Mouse (Mus musculus): ENCODE data around the gene E430018J23Rik.
A peak's percentile ranks its signal among the peaks of the same experiment; 100 is the strongest.
"Not testable (repeated sequence)": the region's sequence is repeated elsewhere in the genome, so short reads cannot be mapped to it uniquely, and the experiment has no call there.

Gene E430018J23Rik

DNA sequence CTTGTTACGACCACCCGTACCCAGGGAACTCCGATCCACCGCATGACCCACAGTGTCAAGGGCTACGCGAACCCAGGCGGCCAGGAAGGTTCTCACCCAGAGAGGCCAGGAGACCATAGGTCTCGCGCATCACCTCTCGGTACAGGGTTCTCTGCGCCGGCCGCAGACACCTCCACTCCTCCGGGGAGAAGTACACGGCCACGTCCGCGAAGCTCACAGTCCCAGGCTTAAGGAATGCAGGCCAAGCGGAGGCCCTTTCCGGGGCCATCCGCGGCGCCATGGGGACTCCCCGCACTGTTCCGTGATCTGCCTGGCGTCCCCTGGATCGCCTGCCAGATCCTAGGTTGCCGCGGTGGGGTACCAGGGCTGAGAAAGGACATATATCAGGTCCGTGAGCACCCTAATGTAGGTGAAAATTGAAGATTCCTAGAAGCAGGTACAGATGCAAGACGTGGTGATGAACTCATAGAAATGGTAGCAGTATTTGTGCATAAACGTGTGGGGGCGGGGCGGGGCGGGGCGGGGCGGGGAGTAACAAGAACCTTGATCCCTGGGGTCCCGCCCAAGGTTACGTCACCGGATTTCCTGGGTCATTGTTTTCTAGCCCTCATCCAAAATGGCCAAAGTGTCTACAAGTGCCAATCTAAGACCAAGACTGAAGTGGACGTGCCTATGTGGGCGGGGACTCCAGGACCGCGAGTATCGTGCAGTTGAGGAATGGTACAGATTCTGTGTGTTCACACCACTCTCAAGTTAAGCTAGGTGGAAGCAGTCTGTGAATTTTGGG lies at the start of gene E430018J23Rik:
E430018J23Rik (minus strand) TSS at position 473 of the 787 bp plus-strand sequence.
- peak; percentile 98 to 99 for DNase-seq

- no peak for DNase-seq
Measured at GRCm38 (mm10) chr7:127437724-127438123, 44.3 kb upstream of the E430018J23Rik start.

- DNase-seq: no peak
Measured at GRCm38 (mm10) chr7:127435206-127435605, 41.8 kb upstream of the E430018J23Rik start.

- DNase-seq: no peak
Measured at GRCm38 (mm10) chr7:127426354-127426753, 32.9 kb upstream of the E430018J23Rik start.

DNA sequence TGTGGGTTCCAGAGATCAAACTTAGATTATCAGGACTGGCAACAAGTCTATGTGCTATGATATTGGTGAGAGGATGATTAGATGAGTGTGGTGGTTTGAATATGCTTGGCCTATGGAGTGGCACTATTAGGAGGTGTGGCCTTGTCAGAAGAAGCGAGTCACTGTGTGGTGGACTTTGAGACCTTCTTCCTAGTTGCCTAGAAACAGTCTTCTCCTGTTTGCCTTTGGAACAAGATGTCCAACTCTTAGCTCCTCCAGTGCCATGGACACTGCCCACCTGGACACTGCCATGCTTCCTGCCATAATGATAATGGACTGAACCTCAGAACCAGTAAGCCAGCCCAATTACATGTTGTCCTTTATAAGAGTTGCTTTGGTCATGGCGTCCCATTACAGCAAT lies 32.5 kb upstream of the E430018J23Rik start:
- no peak for DNase-seq

DNA sequence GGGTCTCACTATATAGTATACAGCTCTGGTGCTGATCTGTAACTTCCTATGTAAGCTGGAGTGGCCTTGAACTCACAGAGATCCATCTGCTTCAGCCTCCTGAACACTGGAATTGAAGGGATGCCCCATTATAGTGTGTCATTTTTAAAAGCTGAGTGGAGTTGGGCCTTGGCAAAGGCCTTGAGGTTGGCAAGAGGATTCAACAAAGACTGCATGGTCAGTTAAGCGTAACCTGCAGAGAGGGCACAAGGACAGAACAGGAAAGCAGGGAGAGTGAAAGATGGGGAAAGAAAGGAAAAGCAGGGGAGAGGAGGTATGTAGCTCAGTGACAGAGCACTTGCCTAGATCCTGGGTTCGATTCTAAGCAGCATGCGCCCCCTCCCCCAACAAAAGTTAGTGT lies 31.9 kb upstream of the E430018J23Rik start:
- no peak for DNase-seq

DNA sequence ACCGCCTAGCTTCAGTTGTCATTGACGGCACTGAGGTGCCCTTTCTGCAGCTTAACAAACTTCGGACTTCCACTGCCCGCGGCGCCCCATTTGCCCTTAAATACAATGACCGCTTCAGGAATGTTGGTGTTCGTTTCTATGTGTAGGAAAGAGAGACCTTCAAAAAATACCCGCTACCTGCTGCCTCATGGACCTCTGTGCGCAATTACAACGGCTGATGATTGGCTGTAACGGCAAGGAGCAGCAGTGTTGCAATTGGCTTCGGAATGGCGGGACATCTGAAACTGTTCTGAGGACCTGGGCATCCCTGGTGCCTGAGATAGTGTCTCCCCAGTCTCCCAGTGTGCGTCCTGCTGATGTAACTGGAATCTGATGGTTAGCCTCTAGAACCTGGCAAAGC lies 28.8 kb upstream of the E430018J23Rik start:
- DNase-seq: peak; percentile 53 to 64

DNA sequence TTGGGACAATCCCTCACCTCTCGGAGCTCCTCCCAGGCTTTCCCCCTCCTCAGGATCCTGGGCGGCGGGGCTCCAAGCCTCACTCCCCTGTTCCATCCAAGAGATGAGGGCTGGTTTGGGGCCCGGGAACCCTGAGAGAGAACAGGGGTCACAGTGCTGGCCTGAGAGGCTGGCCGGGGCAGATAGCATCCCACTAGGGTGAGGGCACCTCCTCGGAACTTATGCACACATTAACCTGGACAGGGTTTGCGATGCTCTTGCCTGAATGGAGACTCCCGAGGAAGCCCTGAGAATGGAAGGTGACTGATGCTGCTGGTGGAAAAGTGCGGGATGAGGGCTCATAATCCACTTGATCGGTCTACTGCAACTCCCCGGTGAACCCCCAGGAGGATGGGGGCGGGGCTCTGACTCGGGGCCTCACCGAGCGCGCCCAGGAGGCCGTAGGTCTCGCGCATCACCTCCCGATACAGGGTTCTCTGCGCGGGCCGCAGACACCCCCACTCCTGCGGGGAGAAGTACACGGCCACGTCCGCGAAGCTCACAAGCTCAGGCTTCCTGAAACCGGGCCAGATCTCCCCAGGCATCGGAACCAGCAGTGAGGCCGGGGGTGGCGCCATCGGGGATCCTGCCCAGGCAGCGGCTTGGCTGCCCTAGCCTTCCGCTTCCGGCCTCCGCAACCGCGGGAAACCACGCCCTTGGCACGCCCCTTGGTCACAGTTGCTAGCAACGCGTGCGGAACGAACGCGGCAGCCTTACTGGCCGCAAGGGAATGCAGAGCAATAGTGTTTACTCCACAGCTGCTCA lies 28.2 kb upstream of the E430018J23Rik start, which contains the start of gene Zfp688:
Zfp688 (minus strand) TSS at position 681 of the 804 bp plus-strand sequence.
- peak; percentile 92 to 94 for DNase-seq

DNA sequence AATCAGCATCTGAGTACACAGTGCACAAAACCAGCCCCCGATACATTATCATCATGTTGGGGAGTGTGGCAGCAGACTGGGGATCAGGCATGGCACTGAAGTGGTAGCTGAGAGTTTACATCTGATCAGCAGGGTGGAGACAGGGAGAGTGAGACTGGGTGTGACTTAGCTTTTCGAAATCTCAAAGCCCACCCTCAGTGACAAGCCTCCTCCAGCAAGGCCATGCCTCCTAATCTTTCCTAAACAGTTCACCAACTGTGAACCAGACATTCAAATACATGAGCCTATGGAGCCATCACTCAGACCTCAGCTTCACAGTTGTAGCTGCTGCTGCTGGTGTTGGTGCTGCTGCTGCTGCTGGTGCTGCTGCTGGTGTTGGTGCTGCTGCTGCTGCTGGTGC lies 18.0 kb upstream of the E430018J23Rik start:
- DNase-seq: no peak

DNA sequence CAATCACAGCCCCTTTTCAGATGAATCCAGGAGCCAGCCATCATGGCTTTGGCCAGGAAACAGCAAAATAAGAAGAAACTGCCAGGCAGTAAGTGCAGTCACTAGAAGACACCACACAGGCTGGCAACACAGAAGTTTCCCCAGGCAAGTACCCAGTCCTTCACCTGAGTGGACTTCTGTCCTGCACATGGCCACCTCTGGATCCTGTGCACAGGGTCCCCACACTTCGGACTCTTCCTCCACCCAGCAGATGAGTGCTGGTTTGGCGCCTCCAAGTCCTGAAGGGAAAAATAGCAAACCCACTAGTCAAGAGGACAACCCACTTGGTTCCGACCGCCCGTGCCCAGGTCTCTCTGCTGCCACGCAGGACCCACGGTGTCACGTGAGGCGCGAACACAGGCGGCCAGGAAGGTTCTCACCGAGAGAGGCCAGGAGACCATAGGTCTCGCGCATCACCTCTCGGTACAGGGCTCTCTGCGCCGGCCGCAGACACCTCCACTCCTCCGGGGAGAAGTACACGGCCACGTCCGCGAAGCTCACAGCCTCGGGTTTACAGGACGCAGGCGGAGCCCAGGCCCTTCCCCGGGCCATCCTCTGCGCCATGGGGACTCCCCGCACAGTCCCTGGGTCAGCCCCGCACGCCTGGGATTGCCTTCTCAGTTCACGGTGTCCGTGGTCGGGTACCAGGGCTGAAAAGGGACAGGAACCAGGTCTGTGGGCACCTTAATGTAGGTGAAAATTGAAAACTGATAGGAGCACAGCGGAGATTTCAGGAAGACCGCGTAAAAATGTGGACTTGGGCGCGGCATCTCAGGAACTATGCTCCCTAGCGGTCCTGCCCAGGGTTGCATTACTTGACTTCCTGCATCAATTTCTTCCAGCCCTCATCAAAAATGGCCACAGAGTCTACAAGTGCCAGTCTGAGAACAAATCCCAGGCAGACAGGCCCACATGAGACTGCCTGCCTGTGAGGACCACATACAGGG lies 12.9 kb upstream of the E430018J23Rik start, which contains the start of gene Zfp764:
Zfp764 (minus strand) TSS at position 821 of the 986 bp plus-strand sequence.
- peak; percentile 90 to 94 for DNase-seq

DNA sequence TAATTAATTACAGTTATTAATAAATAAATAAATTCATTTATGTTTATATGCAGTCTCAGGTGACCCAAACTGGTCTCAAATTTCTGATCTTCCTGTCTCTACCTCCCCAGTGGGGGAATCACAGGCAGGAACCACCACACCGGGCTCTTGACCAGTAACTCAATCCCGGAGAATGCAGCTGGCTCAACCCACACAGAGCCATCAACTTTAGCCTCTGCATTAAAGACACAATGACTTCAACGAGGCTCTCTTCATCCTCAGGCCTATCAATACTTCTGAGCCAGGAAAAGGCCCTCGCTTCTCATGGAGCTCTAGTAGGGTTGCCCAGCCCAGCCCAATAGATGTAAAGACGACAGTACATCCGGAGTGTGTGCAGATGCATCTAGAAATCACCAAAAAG lies 10.7 kb upstream of the E430018J23Rik start:
- DNase-seq: not testable (repeated sequence)

DNA sequence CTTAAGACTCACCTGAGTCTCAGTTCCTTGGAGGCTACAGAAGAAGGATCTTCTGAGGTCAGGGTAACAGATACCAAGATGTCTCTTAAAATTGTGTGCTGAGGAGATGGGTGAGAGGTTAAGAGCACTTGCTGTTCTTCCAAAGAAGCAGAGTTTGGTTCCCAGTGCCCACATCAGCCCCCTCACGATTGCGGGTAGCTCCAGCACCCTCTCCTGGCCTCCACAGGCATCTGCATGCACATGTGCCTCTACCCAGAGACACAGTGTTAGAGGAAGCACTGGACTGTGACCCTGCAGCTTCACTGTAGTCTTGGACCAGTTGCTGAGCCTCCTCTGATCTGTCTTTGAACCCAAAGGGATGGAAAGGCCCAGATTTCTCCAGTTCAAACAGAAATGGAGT lies 9.6 kb upstream of the E430018J23Rik start:
- DNase-seq: no peak

DNA sequence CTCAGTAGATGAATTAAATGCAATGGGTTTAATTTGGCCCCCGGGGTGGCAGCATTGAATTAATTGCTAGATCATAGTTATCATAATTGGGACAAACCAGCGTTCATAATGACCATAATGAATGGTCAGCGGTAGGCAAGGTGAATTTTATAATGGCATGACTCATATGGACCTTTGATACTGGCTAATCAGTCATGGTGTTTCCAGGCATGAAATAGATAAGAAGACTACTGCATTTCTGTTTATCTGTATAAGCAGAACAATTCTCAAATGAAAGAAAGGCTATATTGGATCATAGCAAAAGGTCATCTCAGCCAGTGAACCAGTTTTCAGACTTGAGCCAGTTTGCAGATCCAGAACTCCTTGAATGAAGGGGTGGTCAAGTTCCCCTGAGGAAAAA lies 6.9 kb upstream of the E430018J23Rik start:
- DNase-seq: no peak

DNA sequence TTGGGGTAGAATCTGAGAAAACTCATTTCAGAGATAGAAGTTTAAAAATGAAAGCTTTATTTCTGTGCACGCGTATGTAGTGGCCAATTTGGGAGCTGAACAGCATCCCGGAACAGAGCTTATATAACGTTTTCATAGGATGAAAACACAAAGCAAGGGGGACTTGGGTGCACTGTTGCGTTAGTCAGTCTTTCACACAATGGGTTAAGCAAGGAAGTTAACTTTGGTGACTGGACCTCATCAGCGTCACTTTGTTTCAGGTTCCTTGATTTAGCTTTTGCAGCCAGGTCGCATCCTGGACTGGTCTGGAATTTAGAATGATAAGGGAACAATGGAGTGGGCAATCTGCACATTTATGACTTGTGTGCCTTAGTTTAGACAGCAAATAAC lies 510 bp upstream of the E430018J23Rik start:
- no peak for DNase-seq

DNA sequence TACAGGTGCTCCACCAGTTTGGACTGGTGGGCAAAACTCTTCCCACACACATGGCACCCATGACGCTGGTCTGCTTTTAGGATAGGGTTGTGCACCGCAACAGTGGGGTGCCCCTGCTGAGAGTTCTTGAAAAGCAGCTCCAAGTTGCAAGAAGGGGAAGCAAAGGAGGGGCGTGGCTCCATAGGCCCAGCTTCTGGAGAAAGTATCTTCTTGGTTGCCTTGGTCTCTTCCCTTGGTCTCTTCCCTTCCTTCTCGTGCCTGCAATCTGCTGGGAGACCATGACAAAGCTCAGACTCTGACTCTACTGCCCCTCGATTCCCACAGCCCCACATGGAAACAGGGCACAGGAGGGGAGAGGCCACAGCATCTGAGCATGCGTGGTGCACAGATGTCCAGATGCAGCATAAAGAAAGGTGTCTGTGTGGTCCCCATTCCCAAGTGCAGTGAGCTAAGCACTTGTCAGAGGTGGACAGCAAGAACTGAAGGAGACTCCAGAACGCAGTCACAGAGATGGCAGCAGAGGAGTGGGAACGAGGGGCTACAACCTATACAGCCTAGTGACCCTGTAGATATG lies 1.1 kb downstream of the E430018J23Rik start:
- no peak for DNase-seq

DNA sequence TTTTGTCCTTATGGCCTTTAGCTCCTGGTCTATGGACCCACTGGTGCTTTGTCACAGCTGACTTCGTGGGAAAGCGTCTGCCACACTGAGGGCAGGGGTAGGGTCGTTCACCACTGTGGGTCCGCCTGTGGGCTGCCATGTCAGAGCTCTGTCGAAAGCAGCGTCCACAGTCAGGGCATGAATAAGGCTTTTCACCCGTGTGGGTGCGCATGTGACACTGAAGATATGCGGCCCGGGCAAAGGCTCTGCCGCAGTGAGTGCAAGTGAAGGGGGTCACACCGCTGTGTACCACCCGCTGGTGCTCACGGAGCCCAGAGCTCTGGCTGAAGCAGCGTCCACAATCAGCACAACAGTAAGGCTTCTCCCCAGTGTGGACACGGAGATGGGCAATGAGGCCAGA lies 1.9 kb downstream of the E430018J23Rik start:
- no peak for DNase-seq

DNA sequence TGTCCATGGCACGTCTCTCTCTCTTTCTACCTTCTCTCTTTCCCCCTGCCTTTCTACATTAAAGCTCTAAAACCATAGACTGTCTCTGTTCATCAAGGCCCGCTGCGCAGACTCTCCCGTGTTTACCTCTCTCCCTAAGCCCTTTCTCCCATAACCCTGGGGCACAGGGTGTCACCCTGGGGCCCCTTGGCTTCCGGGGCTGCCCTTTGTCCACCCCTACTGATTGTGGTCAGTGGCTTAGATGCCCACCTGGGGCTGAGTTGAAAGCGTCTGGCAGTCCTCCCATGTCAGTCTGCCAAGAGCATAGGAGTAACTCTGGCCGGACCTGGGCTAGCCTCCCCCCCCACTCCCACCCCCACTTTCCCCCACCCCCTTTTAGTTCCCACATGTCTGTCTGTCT lies 3.1 kb downstream of the E430018J23Rik start:
- DNase-seq: no peak

- not testable (repeated sequence) for DNase-seq
Measured at GRCm38 (mm10) chr7:127388201-127388600, 5.2 kb downstream of the E430018J23Rik start.

GRCm38 (mm10) chr7:127386641-127387392 lies 6.6 kb downstream of the E430018J23Rik start, which contains the start of gene 9130019O22Rik:
9130019O22Rik (minus strand) TSS chr7:127387166.
- peak; percentile 94 to 97 for DNase-seq

- not testable (repeated sequence) for DNase-seq
Measured at GRCm38 (mm10) chr7:127385560-127385959, 7.9 kb downstream of the E430018J23Rik start.

DNA sequence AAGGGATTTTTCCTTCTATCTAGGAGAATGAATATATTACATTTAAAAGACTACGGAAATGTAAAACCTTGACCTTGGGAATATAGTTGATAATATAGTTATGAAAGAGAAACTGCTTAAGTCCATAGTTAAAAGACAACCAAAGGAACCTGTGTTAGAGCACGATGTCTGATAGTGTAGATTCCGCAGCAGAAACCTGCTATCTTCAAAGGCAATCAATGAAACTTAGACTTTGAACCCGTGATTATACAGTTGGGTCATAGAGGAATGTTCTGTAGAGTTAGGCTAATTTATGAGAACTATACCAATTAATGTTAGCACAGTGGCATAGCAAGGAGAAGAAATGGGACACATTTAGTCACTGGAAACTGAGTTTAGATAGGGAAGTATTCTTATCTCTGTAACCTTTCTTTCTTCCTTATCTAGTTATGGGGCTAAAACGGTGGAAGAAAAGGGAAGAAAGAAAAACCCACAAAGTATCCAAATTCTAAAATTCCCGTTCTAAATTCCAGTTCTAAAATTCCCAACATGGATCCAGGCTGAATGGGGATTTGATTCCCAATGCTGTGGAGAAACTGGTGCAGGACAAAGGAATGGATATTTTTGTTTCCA lies 15.0 kb downstream of the E430018J23Rik start:
- no peak for DNase-seq
